In the genomic region with DNA sequence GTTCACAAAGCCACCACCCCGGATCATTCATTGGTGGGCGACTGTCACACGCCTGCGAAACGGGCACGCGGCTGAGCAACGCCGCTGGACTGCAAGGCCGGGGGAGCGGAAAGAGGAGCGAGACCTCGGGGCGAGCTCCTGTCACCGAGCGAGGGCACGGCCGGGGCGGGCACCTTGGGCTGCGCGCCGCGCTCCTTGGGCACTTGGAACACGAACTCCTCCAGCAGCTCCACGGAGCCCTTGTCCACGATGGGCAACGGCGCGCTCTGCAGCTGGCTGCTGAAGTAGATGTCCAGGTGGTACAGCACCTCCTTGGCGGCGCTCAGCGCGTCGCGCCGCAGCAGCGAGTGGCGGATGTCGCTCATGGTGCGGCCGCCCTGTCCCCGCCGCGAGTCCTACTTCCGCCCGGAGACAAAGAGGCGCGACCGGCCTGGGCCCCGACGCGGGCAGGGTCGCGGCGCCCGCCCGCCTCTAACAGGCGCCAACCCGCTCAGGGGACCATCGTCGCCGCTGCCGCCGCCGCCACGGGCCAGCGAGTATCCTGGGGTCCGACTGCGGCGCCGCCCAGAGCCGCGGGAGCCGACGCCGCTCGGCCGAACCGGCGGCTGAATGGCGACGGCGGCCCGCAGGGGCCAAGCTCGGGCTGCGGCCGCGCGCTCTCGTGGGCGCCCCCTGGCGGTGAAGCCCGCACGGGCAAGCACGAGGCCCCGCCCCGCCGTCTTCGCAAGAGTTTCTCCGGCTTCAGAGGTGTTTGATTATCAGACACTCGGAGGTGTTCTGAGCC, we compare ENCODE assay signal across 8 mouse cellular contexts. TPM values are rescaled to one million over a fixed set of nuclear protein-coding genes. Genes with fewer than 3 reads are reported as not detected.
DNase-seq lines count a peak whose midpoint lies in the region; ATAC-seq lines count a peak whose summit lies in the region.

A gene (minus strand): TSS at position 631 of the 784 bp plus-strand sequence.

- under 1% methylated on average over 98 of the region's 101 CpGs for WGBS in hindbrain, embryonic 12.5 days

- peak within 1 kb of the TSS; percentile 97 for H3K27ac ChIP-seq in hindbrain, embryonic 12.5 days

- peak; percentile 82 for ATAC-seq in hindbrain, embryonic 12.5 days (ENCODE audit: low FRiP score)

- H3K4me3 ChIP-seq in hindbrain, embryonic 12.5 days, result peak within 1 kb of the TSS; percentile 93

- H3K4me1 ChIP-seq in hindbrain, embryonic 12.5 days, result peaks cover 22% of the 10 kb centered on the region

- H3K9me3 ChIP-seq in hindbrain, embryonic 12.5 days (replicated peaks), result no peaks in the 10 kb centered on the region

- peak within 1 kb of the TSS; percentile 63 for H3K4me2 ChIP-seq in hindbrain, embryonic 12.5 days (replicated peaks)

- H3K36me3 ChIP-seq in hindbrain, embryonic 12.5 days, result peaks cover 73% of the 10 kb centered on the region

- DNase-seq in Muller cell, postnatal 12 days (ENCODE audit: inconsistent ontology term), result peak; percentile 86
- peak; percentile 87 for DNase-seq in cerebellum, adult 9-11 months
- DNase-seq in frontal cortex, postnatal 10 days (ENCODE audit: low spot score in 2 of 2), result peak; percentile 70 to 86
- DNase-seq in layer of hippocampus, postnatal 25 days (ENCODE audit: extremely low spot score in 1 of 2, low spot score in 1 of 2), result peak; percentile 87 to 94
- peak; percentile 85 for DNase-seq in lung, postnatal 25 days (ENCODE audit: low spot score)
- peak; percentile 89 for DNase-seq in retina, embryonic 14.5 days (ENCODE audit: low spot score)
- peak; percentile 98 for DNase-seq in thymus, postnatal 4 days

- 0 out of 2 replicates have a peak, but pooled peaks cover 2% of the 10 kb centered on the region for H3K27me3 ChIP-seq in hindbrain, embryonic 12.5 days

- peak within 1 kb of the TSS; percentile 93 for H3K9ac ChIP-seq in hindbrain, embryonic 12.5 days

RNA-seq across cellular contexts. Expression of the gene that starts here (rescaled TPM):
- polyA plus RNA-seq in hindbrain, embryonic 12.5 days (2016; fragmentation: Nextera tagmentation; extraction: Ambion mirVana), result 48.0 and 55.2 TPM in 2 replicates
- total RNA-seq in layer of hippocampus, postnatal 25 days (2021), result 10 to 100 TPM; 23.4 to 25.2 TPM

Comparison
In these comparisons a context has a peak if more than half of its experiments do, and no peak if none do; other contexts are left out.
1. Peak in every context shown above with its lines: DNase-seq, ATAC-seq, H3K4me3 ChIP-seq and H3K27ac ChIP-seq.